Mouse (Mus musculus) hindbrain, embryonic 12.5 days (tissue): ENCODE data around the gene Arvcf. TPM values are rescaled to one million over a fixed set of nuclear protein-coding genes. Genes with fewer than 3 reads are reported as not detected.

Source experiments
- ATAC-seq: fragments of 200-750 bp; cut with Nextera tagmentation; 2 replicates; pipeline ENCODE4 v1.8.0; 2017; ENCODE audit warnings: moderate TSS enrichment; ENCODE audit not compliant: low FRiP score
- H3K27ac ChIP-seq: fragments of 300-500 bp; sonication (generic); 2 replicates; pipeline ENCODE4 v1.5.1; 2016; ENCODE audit warnings: mild to moderate bottlenecking
- H3K27me3 ChIP-seq: fragments of 300-500 bp; sonication (generic); 2 replicates; pipeline ENCODE4 v1.6.1; 2016; ENCODE audit warnings: mild to moderate bottlenecking
- H3K36me3 ChIP-seq: fragments of 300-500 bp; sonication (generic); 2 replicates; pipeline ENCODE4 v1.6.1; 2016; ENCODE audit warnings: mild to moderate bottlenecking
- H3K4me1 ChIP-seq: fragments of 300-500 bp; sonication (generic); 2 replicates; pipeline ENCODE4 v1.6.1; 2016
- H3K4me2 ChIP-seq: fragments of 300-500 bp; sonication (generic); replicated peaks from 2 replicates; pipeline ENCODE4 v1.6.1; 2016; ENCODE audit warnings: mild to moderate bottlenecking
- H3K4me3 ChIP-seq: fragments of 300-500 bp; sonication (generic); 2 replicates; pipeline ENCODE4 v1.5.1; 2016; ENCODE audit warnings: mild to moderate bottlenecking
- H3K9ac ChIP-seq: fragments of 300-500 bp; sonication (generic); 2 replicates; pipeline ENCODE4 v1.6.1; 2016; ENCODE audit warnings: mild to moderate bottlenecking, moderate library complexity
- H3K9me3 ChIP-seq: fragments of 300-500 bp; sonication (generic); replicated peaks from 2 replicates; pipeline ENCODE4 v1.6.1; 2016; ENCODE audit warnings: mild to moderate bottlenecking
- WGBS: fragments of 180-500 bp; shearing (Covaris S2); methylation state at CpG from one replicate; pipeline ENCODE4 v1.1.7; 2016; 5-methylcytosine and 5-hydroxymethylcytosine counted together
- polyA plus RNA-seq: library from polyadenylated mRNA; unstranded; fragments of >200 nt; fragmentation: Nextera tagmentation; extraction: Ambion mirVana; gene quantifications from 2 replicates; pipeline ENCODE4 v1.2.1, GENCODE M21; 2016

The Arvcf gene
- polyA plus RNA-seq, 1 experiment from 2014 or later: 119 TPM

DNA sequence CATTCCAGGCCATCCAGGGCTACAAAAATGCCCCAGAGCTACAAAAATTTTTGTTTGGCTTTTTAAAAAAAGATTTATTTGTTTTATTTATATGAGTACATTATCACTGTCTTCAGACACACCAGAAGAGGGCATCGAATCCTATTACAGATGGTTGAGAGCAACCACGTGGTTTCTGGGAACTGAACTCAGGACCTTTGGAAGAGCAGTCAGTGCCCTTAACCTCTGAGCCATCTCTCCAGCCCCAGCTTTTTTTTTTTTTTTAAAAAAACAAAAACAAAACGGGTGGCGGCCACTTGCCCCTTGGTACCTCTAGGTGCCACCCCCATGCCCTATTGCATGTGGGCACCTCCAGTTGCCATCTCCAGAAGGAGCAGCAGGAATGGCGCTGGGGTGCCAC, 69.5 kb downstream of the Arvcf start:
- no peak for ATAC-seq
- H3K9ac ChIP-seq: no peak overlapping the region
- 95% methylated on average over 5 of the region's 5 CpGs for WGBS
- no peak overlapping the region for H3K27ac ChIP-seq
- no peaks in the 10 kb centered on the region for H3K27me3 ChIP-seq
- no peak overlapping the region for H3K4me2 ChIP-seq
- H3K9me3 ChIP-seq: no peaks in the 10 kb centered on the region
- no peak overlapping the region for H3K4me3 ChIP-seq
- H3K36me3 ChIP-seq: peaks cover 28% of the 10 kb centered on the region; the same call in 1 of the 2 replicates
- peaks cover 4% of the 10 kb centered on the region for H3K4me1 ChIP-seq

- Histone ChIP-seq H3K4me1 (peaks cover 8% of the 10 kb centered on the region), H3K9me3 (no peaks in the 10 kb centered on the region), H3K27me3 (no peaks in the 10 kb centered on the region), H3K27ac (no peak overlapping the region), H3K4me3 (no peak overlapping the region), H3K4me2 (no peak overlapping the region), H3K36me3 (peaks cover 30% of the 10 kb centered on the region), H3K9ac (no peak overlapping the region)
- no peak for ATAC-seq
- 85% methylated on average over 4 of the region's 4 CpGs for WGBS
Observed at GRCm38 (mm10) chr16:18418756-18419602, 71.0 kb downstream of the Arvcf start.

GRCm38 (mm10) chr16:18419603-18420026, 71.6 kb downstream of the Arvcf start:
- WGBS: 91% methylated on average over 1 of the region's 1 CpGs
- Histone ChIP-seq H3K36me3 (peaks cover 28% of the 10 kb centered on the region), H3K27me3 (no peaks in the 10 kb centered on the region), H3K4me2 (no peak overlapping the region), H3K4me3 (no peak overlapping the region), H3K9ac (no peak overlapping the region), H3K9me3 (no peaks in the 10 kb centered on the region), H3K27ac (no peak overlapping the region), H3K4me1 (peaks cover 15% of the 10 kb centered on the region)
- no peak for ATAC-seq

GRCm38 (mm10) chr16:18420571-18420970, 72.6 kb downstream of the Arvcf start:
- Histone ChIP-seq H3K4me1 (peaks cover 22% of the 10 kb centered on the region), H3K27ac (no peak overlapping the region), H3K9ac (no peak overlapping the region), H3K4me3 (no peak overlapping the region), H3K4me2 (no peak overlapping the region), H3K36me3 (peaks cover 22% of the 10 kb centered on the region), H3K9me3 (no peaks in the 10 kb centered on the region), H3K27me3 (no peaks in the 10 kb centered on the region)
- no peak for ATAC-seq
- WGBS: 80% methylated on average over 3 of the region's 3 CpGs

DNA sequence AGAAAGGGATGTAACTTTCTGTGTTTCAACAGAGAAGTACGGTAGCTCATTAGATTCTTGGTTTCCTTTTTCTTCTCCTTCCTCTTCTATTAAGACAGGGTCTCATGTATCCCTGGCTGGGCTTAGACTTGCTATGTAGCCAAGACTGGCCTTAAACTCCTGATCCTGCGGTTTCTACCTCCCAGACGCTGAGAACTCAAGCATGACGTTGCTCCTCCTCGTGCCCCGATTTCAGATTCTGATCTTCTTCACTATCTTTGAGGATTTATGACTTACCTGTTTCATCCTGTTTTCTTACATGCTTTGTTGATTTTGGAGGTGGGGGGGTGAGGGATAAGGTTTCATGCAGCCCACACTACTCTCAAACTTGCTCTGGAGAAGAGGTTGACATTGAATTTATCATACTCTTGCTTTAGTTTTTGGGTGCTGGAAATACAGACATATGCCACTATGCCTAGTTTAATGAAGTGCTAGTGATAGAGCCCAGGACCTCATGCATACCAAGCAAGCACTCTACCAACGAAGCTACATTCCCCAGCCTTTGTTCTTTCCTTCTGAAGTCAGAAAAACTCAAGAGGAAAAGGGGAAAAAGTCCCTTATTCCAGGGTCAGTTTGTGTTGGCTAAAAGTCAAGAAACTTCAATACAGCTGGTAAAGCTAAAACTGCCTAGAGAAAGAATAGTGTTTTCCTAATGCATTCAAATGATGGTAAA, 75.4 kb downstream of the Arvcf start:
- H3K4me1 ChIP-seq: peaks cover 23% of the 10 kb centered on the region
- no peak overlapping the region for H3K4me3 ChIP-seq
- no peaks in the 10 kb centered on the region for H3K9me3 ChIP-seq
- no peak for ATAC-seq
- H3K27me3 ChIP-seq: no peaks in the 10 kb centered on the region
- 90% methylated on average over 7 of the region's 7 CpGs for WGBS
- H3K9ac ChIP-seq: no peak overlapping the region
- H3K4me2 ChIP-seq: no peak overlapping the region
- H3K36me3 ChIP-seq: peaks cover 20% of the 10 kb centered on the region
- no peak overlapping the region for H3K27ac ChIP-seq

GRCm38 (mm10) chr16:18423915-18424265, 75.9 kb downstream of the Arvcf start:
- 75% methylated on average over 5 of the region's 5 CpGs for WGBS
- Histone ChIP-seq H3K4me2 (no peak overlapping the region), H3K27me3 (no peaks in the 10 kb centered on the region), H3K36me3 (peaks cover 16% of the 10 kb centered on the region), H3K4me1 (peaks cover 23% of the 10 kb centered on the region), H3K9ac (no peak overlapping the region), H3K27ac (0 out of 2 replicates have a peak overlapping the region, but pooled peaks have one; percentile 18), H3K4me3 (no peak overlapping the region), H3K9me3 (no peaks in the 10 kb centered on the region)
- ATAC-seq: no peak

- no peaks in the 10 kb centered on the region for H3K27me3 ChIP-seq
- peak overlapping the region; percentile 61 for H3K4me2 ChIP-seq
- no peak overlapping the region for H3K9ac ChIP-seq
- no peak overlapping the region for H3K4me3 ChIP-seq
- H3K9me3 ChIP-seq: no peaks in the 10 kb centered on the region
- H3K36me3 ChIP-seq: peaks cover 14% of the 10 kb centered on the region
- peak overlapping the region; percentile 40; the same call in 1 of the 2 replicates for H3K27ac ChIP-seq
- H3K4me1 ChIP-seq: peaks cover 23% of the 10 kb centered on the region
- ATAC-seq: no peak
- WGBS: 73% methylated on average over 11 of the region's 11 CpGs
Observed at GRCm38 (mm10) chr16:18424364-18425045, 76.5 kb downstream of the Arvcf start.

DNA sequence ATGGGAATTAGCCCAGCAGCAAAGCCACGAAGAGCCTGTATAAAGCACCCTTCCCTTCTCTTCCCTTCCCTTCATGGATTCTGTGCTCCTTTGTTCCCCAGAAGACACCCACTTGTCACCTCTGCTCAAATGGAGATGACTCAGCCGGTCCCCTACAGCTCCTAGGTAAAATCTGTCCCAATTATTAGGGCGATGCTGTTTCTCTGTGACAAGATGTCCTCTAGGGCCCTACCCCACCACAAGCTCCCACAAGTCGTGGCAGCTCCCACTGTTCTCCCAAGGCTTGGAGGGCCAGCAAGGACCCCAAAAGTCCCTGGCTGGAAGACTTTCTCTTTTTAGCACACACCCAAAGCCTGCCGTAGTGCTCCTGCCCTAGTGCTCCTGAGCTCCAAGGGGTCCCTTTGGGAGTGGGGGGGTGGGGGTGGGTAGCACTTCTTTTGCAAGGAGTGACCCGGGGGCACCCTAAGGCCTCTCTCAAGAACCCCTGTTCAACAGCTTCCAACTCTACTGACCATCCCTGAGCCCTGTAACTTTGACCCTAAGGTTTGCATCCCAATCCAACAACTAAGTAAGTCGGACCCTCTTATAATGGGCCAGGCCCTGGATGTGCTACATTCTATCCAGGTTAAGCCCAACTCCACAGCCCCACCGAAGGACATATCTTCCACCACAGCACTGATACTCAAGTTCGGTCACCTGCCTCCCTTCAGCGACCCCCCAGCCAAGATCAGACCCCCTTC, 77.7 kb downstream of the Arvcf start:
- peak overlapping the region; percentile 61 for H3K4me2 ChIP-seq
- ATAC-seq: peak; percentile 12; the same call in 1 of the 2 replicates
- H3K9ac ChIP-seq: peak overlapping the region; percentile 92
- H3K4me1 ChIP-seq: peaks cover 23% of the 10 kb centered on the region
- H3K27ac ChIP-seq: peak overlapping the region; percentile 71; the same call in 1 of the 2 replicates
- peak overlapping the region; percentile 87 for H3K4me3 ChIP-seq
- H3K9me3 ChIP-seq: no peaks in the 10 kb centered on the region
- WGBS: 28% methylated on average over 10 of the region's 10 CpGs
- H3K36me3 ChIP-seq: peaks cover 12% of the 10 kb centered on the region
- H3K27me3 ChIP-seq: no peaks in the 10 kb centered on the region

DNA sequence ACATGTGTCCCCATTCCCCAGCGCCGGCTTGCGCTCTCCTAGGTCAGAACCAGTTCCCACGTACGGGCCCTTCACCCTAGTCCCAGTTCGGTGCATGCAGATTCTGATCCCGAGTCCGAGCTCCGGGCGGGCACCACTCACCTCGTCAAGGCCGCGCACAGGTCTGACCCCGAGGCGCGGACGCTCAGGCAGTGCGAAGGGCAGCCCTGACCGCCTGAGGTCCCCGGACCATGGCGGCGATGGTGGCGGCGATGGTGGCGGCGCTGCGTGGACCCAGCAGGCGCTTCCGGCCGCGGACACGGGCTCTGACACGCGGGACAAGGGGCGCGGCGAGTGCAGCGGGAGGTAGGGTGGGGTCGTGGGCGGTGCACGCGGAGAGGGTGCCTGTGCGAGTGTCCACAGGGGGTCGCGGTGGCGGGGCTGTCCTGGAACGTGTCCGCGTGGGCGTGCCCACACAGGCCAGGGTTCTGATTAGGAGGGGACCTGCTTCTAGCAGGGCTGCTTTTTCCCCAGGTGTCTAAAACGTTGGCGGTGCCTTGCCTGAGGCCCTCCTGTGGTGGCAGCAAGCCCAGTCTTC, 78.3 kb downstream of the Arvcf start, which contains the start of gene Txnrd2:
Gene Txnrd2 (plus strand): TSS at position 170 of the 577 bp plus-strand sequence.
- ATAC-seq: peak; percentile 86

DNA sequence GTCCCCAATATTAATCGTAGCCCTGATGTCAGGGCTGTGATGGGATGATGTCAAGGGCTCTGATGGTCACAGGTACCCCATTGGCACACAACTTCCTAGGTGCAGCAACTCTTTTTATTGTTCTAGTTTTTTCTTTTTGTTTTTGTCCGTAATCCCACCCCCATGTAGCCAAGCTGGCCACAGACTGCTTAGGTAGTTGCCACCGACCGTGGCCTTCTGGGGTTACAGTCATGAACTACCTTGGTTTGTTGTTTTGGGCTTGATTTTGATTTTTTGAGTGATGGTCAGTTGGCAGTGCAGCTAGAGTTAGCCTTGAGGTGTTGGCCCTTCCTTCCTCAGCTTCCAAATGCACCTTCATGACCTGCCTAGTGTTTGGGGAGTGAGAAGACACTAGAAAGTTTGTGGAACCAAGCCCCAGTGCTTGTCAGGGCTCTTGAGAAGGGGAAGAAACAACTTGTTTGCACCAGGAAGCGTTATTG, 78.9 kb downstream of the Arvcf start, which contains the start of gene Comt:
Gene Comt (minus strand): TSS at position 51 of the 479 bp plus-strand sequence.
- H3K4me3 ChIP-seq: peak within 1 kb of the TSS; percentile 87
- peak; percentile 47 for ATAC-seq
- H3K9me3 ChIP-seq: no peaks in the 10 kb centered on the region
- H3K4me1 ChIP-seq: peaks cover 23% of the 10 kb centered on the region
- peak within 1 kb of the TSS; percentile 61 for H3K4me2 ChIP-seq
- H3K27me3 ChIP-seq: no peaks in the 10 kb centered on the region
- H3K36me3 ChIP-seq: peaks cover 6% of the 10 kb centered on the region; the same call in 1 of the 2 replicates
- H3K27ac ChIP-seq: peak within 1 kb of the TSS; percentile 71
- 57% methylated on average over 5 of the region's 5 CpGs for WGBS
- H3K9ac ChIP-seq: peak within 1 kb of the TSS; percentile 92

More for the DNA sequence above, 78.3 kb downstream of the Arvcf start, which contains the start of gene Txnrd2:
- Histone ChIP-seq H3K36me3 (peaks cover 11% of the 10 kb centered on the region), H3K9me3 (no peaks in the 10 kb centered on the region), H3K4me1 (peaks cover 23% of the 10 kb centered on the region), H3K9ac (peak within 1 kb of the TSS; percentile 92), H3K27me3 (no peaks in the 10 kb centered on the region), H3K4me2 (peak within 1 kb of the TSS; percentile 61), H3K4me3 (peak within 1 kb of the TSS; percentile 87), H3K27ac (peak within 1 kb of the TSS; percentile 71)
- WGBS: under 1% methylated on average over 52 of the region's 52 CpGs

DNA sequence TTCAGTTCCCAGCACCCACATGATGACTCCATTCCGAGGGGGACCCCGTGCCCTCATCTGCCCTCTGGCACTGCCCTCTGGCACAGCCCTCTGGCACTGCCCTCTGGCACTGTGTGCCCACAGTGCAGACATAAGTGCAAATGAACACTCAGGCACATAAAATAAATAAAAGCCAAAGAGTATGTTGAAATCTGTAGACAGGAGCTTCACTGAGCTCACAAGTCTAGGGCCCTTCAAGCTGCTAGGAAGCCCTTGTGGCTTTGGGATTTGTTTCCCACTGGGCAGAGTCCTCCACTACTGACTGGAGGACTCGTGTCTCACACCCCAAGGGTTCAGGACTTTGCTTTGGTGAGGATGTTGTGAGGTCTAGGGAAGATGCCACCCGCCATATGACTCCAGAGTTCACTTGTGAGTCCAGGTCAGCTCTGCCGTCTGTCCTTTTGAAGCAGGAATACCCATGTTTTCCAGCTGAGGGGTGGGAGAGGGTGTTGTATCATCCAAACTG, 80.1 kb downstream of the Arvcf start:
- H3K4me3 ChIP-seq: no peak overlapping the region
- H3K4me2 ChIP-seq: no peak overlapping the region
- ATAC-seq: no peak
- no peaks in the 10 kb centered on the region for H3K27me3 ChIP-seq
- no peaks in the 10 kb centered on the region for H3K9me3 ChIP-seq
- peaks cover 4% of the 10 kb centered on the region; the same call in 1 of the 2 replicates for H3K36me3 ChIP-seq
- H3K4me1 ChIP-seq: peaks cover 23% of the 10 kb centered on the region
- 87% methylated on average over 5 of the region's 5 CpGs for WGBS
- no peak overlapping the region for H3K27ac ChIP-seq
- no peak overlapping the region for H3K9ac ChIP-seq
